Mouse (Mus musculus) lung, embryonic 15.5 days (tissue): ENCODE data around the gene Prkar2b. TPM values are rescaled to one million over a fixed set of nuclear protein-coding genes. Genes with fewer than 3 reads are reported as not detected.

Experiments used
- ATAC-seq: fragments of 200-750 bp; cut with Nextera tagmentation; 2 replicates; pipeline ENCODE4 v1.8.0; 2017; ENCODE audit warnings: moderate number of reproducible peaks, borderline replicate concordance; ENCODE audit not compliant: low FRiP score, low TSS enrichment; ENCODE audit errors: extremely low read depth
- H3K27ac ChIP-seq: fragments of 300-500 bp; sonication (generic); 2 replicates; pipeline ENCODE4 v1.5.1; 2015; ENCODE audit warnings: moderate library complexity, mild to moderate bottlenecking, inconsistent platforms
- H3K27me3 ChIP-seq: fragments of 300-500 bp; sonication (generic); 2 replicates; pipeline ENCODE4 v1.6.1; 2015; ENCODE audit warnings: inconsistent platforms
- H3K36me3 ChIP-seq: fragments of 300-500 bp; sonication (generic); 2 replicates; pipeline ENCODE4 v1.6.1; 2015; ENCODE audit warnings: inconsistent platforms
- H3K4me1 ChIP-seq: fragments of 300-500 bp; sonication (generic); 2 replicates; pipeline ENCODE4 v1.6.1; 2015; ENCODE audit warnings: inconsistent platforms
- H3K4me2 ChIP-seq: fragments of 300-500 bp; sonication (generic); 2 replicates; pipeline ENCODE4 v1.6.1; 2015; ENCODE audit warnings: inconsistent platforms, mild to moderate bottlenecking, moderate library complexity
- H3K4me3 ChIP-seq: fragments of 300-500 bp; sonication (generic); 2 replicates; pipeline ENCODE4 v1.5.1; 2015; ENCODE audit warnings: mild to moderate bottlenecking, inconsistent platforms
- H3K9ac ChIP-seq: fragments of 300-500 bp; sonication (generic); 2 replicates; pipeline ENCODE4 v1.6.1; 2015; ENCODE audit warnings: inconsistent platforms
- H3K9me3 ChIP-seq: fragments of 300-500 bp; sonication (generic); 2 replicates; pipeline ENCODE4 v1.6.1; 2016; ENCODE audit warnings: inconsistent platforms
- WGBS: fragments of 180-500 bp; shearing (Covaris S2); methylation state at CpG from one replicate; pipeline ENCODE4 v1.1.7; 2015; 5-methylcytosine and 5-hydroxymethylcytosine counted together
- polyA plus RNA-seq: library from polyadenylated mRNA; unstranded; fragments of >200 nt; fragmentation: Nextera tagmentation; extraction: Ambion mirVana; gene quantifications from 2 replicates; pipeline ENCODE4 v1.2.1, GENCODE M21; 2015

Prkar2b gene
- polyA plus RNA-seq, 1 experiment from 2014 or later, result 21.4 TPM

- no peak for ATAC-seq
- Histone ChIP-seq H3K9ac (no peak overlapping the region), H3K36me3 (peaks cover 76% of the 10 kb centered on the region), H3K27ac (no peak overlapping the region), H3K4me3 (no peak overlapping the region), H3K27me3 (no peaks in the 10 kb centered on the region), H3K4me2 (no peak overlapping the region), H3K4me1 (peaks cover 2% of the 10 kb centered on the region; the same call in 1 of the 2 replicates), H3K9me3 (no peaks in the 10 kb centered on the region)
- WGBS, result 94% methylated on average over 3 of the region's 3 CpGs
These were observed 129.3 kb downstream of the Prkar2b start for GRCm38 (mm10) chr12:31931818-31932217.

- ATAC-seq, result peak; percentile 23; the same call in 1 of the 2 replicates
- H3K4me3 ChIP-seq, result no peak overlapping the region
- H3K36me3 ChIP-seq, result peaks cover 78% of the 10 kb centered on the region
- H3K4me1 ChIP-seq, result peaks cover 2% of the 10 kb centered on the region; the same call in 1 of the 2 replicates
- WGBS, result 24% methylated on average over 3 of the region's 3 CpGs
- no peaks in the 10 kb centered on the region for H3K27me3 ChIP-seq
- H3K27ac ChIP-seq, result no peak overlapping the region
- no peak overlapping the region for H3K9ac ChIP-seq
- no peaks in the 10 kb centered on the region for H3K9me3 ChIP-seq
- H3K4me2 ChIP-seq, result no peak overlapping the region
These were observed 132.6 kb downstream of the Prkar2b start for GRCm38 (mm10) chr12:31928498-31928897.

DNA sequence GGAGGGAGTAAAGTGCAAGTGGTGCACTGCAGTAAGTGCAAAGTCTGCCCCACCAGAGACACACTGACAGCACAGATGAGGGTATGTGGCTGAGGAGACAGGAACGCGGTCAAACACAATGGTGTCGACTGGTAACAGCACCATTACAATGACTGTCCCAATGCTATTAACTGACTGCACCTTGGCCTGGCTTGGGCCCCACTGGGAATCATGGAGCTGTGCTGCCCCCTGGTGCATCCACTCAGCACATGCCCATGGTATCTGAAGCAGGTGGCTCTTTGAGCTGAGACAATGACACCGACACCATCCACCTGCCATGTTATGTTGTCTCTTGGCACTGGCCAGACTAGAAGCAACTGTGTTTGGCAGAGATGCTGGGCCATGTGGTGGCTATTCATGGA is 134.4 kb downstream of the Prkar2b start:
- ATAC-seq, result peak; percentile 49; the same call in 1 of the 2 replicates
- WGBS, result 65% methylated on average over 4 of the region's 4 CpGs
- Histone ChIP-seq H3K4me1 (peaks cover 2% of the 10 kb centered on the region; the same call in 1 of the 2 replicates), H3K4me2 (no peak overlapping the region), H3K4me3 (no peak overlapping the region), H3K27me3 (no peaks in the 10 kb centered on the region), H3K9ac (no peak overlapping the region), H3K36me3 (peaks cover 64% of the 10 kb centered on the region), H3K27ac (no peak overlapping the region), H3K9me3 (no peaks in the 10 kb centered on the region)

- Histone ChIP-seq H3K27ac (no peak overlapping the region), H3K27me3 (no peaks in the 10 kb centered on the region), H3K4me2 (no peak overlapping the region), H3K9ac (no peak overlapping the region), H3K9me3 (no peaks in the 10 kb centered on the region), H3K4me3 (no peak overlapping the region), H3K4me1 (peaks cover 2% of the 10 kb centered on the region; the same call in 1 of the 2 replicates), H3K36me3 (peaks cover 53% of the 10 kb centered on the region)
- 86% methylated on average over 6 of the region's 6 CpGs for WGBS
- ATAC-seq, result no peak
These were observed 135.8 kb downstream of the Prkar2b start for GRCm38 (mm10) chr12:31925343-31925742.

- no peak overlapping the region for H3K4me3 ChIP-seq
- H3K4me2 ChIP-seq, result no peak overlapping the region
- no peak overlapping the region for H3K9ac ChIP-seq
- peaks cover 2% of the 10 kb centered on the region; the same call in 1 of the 2 replicates for H3K4me1 ChIP-seq
- no peaks in the 10 kb centered on the region for H3K27me3 ChIP-seq
- WGBS, result 81% methylated on average over 3 of the region's 3 CpGs
- no peak overlapping the region for H3K27ac ChIP-seq
- peaks cover 50% of the 10 kb centered on the region for H3K36me3 ChIP-seq
- ATAC-seq, result no peak
- no peaks in the 10 kb centered on the region for H3K9me3 ChIP-seq
These were observed 137.0 kb downstream of the Prkar2b start for GRCm38 (mm10) chr12:31924135-31924534.

DNA sequence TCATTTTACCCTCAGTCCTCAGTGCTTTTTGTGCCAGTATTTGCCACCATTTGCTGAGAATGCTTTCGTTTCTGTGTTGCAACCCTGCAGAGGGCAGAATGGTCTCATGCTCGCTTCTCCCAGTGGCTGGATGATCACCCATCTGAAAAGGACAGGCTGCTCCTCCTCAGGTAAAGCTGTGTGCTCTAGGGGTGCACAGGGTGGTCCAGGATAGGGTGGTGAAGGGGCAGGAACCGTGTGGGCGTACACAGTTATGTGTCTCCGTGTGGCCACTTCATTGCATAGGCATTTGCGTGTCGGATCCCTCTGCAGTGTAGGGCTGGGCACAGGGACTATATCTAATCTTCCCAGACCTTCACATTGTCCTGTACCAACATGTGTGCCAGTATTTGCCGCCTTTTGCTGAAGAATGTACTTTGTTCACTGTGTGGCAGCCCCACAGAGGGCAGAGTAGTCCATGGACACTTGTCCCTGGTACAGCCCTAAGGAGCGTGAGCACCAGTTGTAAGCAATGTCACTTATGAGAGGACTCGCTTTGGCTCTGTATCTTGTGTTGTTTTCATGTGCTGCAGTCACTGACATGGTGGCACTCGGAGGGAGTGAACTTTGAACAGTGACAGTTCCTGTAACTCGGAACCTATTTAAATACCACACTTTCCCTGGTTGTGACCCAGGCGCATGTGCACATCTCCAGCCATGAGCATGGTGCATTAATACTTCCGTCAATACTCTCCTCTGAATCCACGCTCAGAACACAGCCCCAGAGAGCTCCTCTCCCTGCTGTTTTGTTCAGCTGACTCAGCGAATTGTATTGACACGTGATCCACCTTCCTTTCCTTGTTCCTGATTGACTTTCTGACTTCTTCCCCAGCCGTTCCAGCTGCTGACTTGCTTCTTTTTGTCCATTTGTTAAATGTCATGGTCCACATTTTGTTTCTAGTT is 140.4 kb downstream of the Prkar2b start:
- Histone ChIP-seq H3K36me3 (peaks cover 28% of the 10 kb centered on the region), H3K4me1 (no peaks in the 10 kb centered on the region), H3K9ac (no peak overlapping the region), H3K9me3 (no peaks in the 10 kb centered on the region), H3K27me3 (no peaks in the 10 kb centered on the region), H3K4me2 (no peak overlapping the region), H3K4me3 (no peak overlapping the region), H3K27ac (no peak overlapping the region)
- no peak for ATAC-seq
- 82% methylated on average over 18 of the region's 18 CpGs for WGBS

DNA sequence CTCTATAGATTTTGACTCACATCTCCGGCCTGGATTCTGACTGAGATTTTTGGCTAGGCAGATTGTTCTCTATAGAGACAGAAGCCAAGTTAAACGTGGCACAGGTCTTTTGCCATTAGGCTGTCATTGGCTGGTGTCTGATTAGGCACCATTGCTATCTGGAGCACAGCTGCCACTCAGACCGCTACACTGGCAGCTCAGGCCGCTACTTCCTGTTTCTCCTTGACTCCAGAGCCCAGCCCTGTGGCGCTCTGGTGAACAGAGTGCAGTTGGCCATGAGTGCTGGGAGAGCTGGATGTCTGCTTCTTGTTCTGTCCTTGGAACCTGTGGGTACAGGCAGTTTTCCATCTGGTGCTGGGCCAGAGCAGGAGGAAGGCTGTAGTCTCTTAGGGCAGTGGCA is 143.9 kb downstream of the Prkar2b start:
- ATAC-seq, result no peak
- no peaks in the 10 kb centered on the region for H3K4me1 ChIP-seq
- 74% methylated on average over 5 of the region's 5 CpGs for WGBS
- H3K4me2 ChIP-seq, result no peak overlapping the region
- no peaks in the 10 kb centered on the region for H3K27me3 ChIP-seq
- no peak overlapping the region for H3K27ac ChIP-seq
- H3K36me3 ChIP-seq, result peaks cover 7% of the 10 kb centered on the region; the same call in 1 of the 2 replicates
- H3K9me3 ChIP-seq, result no peaks in the 10 kb centered on the region
- H3K4me3 ChIP-seq, result no peak overlapping the region
- H3K9ac ChIP-seq, result no peak overlapping the region

- H3K36me3 ChIP-seq, result peaks cover 7% of the 10 kb centered on the region; the same call in 1 of the 2 replicates
- no peaks in the 10 kb centered on the region for H3K9me3 ChIP-seq
- 91% methylated on average over 5 of the region's 5 CpGs for WGBS
- no peak overlapping the region for H3K4me2 ChIP-seq
- H3K9ac ChIP-seq, result no peak overlapping the region
- no peak for ATAC-seq
- H3K27ac ChIP-seq, result no peak overlapping the region
- H3K4me1 ChIP-seq, result no peaks in the 10 kb centered on the region
- no peaks in the 10 kb centered on the region for H3K27me3 ChIP-seq
- no peak overlapping the region for H3K4me3 ChIP-seq
These were observed 144.4 kb downstream of the Prkar2b start for GRCm38 (mm10) chr12:31916691-31917090.

DNA sequence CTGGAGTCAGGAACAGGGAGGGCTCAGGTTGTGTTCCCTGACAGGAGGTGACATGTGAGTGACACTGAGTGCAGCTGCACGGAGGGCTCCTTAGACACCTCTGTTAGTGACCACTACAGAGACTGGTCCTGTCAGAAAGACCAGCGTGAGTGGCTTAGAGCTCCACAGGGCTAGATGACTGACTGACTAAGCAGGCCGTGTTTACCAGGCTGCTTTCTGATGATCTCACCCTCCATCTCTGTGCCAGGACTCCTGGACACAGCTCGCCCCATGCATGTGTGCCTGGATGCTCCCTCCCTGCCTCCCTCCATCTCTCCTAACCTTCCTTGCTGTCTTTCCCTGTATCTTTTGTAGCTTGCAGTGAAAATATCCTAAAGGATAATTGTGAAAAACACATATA is 147.5 kb downstream of the Prkar2b start:
- no peaks in the 10 kb centered on the region for H3K9me3 ChIP-seq
- no peak overlapping the region for H3K9ac ChIP-seq
- H3K4me1 ChIP-seq, result no peaks in the 10 kb centered on the region
- H3K27me3 ChIP-seq, result no peaks in the 10 kb centered on the region
- H3K36me3 ChIP-seq, result no peaks in the 10 kb centered on the region
- ATAC-seq, result no peak
- 41% methylated on average over 4 of the region's 4 CpGs for WGBS
- no peak overlapping the region for H3K27ac ChIP-seq
- H3K4me3 ChIP-seq, result no peak overlapping the region
- H3K4me2 ChIP-seq, result no peak overlapping the region

DNA sequence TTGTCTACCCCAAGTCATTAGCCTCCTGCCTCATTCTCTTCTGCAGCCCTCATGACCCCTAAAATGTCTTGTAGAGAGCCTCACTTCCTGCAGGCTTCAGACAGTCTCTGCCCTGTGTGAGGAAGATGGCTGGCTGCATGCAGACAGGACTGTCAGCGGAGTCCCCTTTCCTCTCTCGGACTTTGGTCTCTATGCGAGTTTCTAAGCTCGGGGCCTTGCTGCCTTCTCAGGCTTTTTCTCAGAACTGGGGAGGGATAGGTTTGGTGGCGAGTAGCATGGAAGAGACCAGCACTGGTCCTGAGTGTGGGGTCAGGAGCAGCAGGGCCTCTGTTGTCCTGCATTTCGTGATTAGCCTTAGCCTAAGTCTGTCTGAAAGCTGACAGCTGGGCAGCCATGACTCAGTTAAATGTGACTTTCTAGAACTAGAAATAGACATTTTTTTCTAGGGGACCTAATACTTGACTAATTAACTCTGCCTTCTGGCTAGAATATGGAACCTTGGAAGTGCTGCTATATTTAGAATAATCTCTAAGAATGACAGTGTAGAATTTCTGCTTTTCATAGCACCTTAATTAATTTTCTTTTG is 148.0 kb downstream of the Prkar2b start:
- H3K36me3 ChIP-seq, result no peaks in the 10 kb centered on the region
- ATAC-seq, result no peak
- no peak overlapping the region for H3K4me2 ChIP-seq
- H3K9ac ChIP-seq, result no peak overlapping the region
- H3K27ac ChIP-seq, result no peak overlapping the region
- no peaks in the 10 kb centered on the region for H3K9me3 ChIP-seq
- H3K4me1 ChIP-seq, result no peaks in the 10 kb centered on the region
- 80% methylated on average over 6 of the region's 6 CpGs for WGBS
- H3K4me3 ChIP-seq, result no peak overlapping the region
- H3K27me3 ChIP-seq, result no peaks in the 10 kb centered on the region
